Mouse (Mus musculus) small intestine, adult 2 months (tissue): ENCODE measurements around the gene Icos. TPM values are rescaled to one million over a fixed set of nuclear protein-coding genes. Genes with fewer than 3 reads are reported as not detected.

Source experiments
- H3K27ac ChIP-seq: fragments of 200-500 bp; 2 replicates; pipeline ENCODE4 v1.5.1; 2012; ENCODE audit warnings: low read depth, low read length, control low read depth, inconsistent platforms; ENCODE audit not compliant: insufficient read depth
- H3K27me3 ChIP-seq: fragments of 200-500 bp; 2 replicates; pipeline ENCODE4 v1.6.1; 2012; ENCODE audit warnings: mild to moderate bottlenecking, moderate library complexity, low read length, inconsistent platforms; ENCODE audit not compliant: control insufficient read depth, insufficient read depth
- H3K36me3 ChIP-seq: fragments of 200-500 bp; 2 replicates; pipeline ENCODE4 v1.6.1; 2012; ENCODE audit warnings: mild to moderate bottlenecking, low read length, control low read depth, inconsistent platforms; ENCODE audit not compliant: control insufficient read depth, insufficient read depth
- H3K4me1 ChIP-seq: fragments of 200-500 bp; 2 replicates; pipeline ENCODE4 v1.6.1; 2012; ENCODE audit warnings: low read length, inconsistent platforms, mixed read lengths; ENCODE audit not compliant: control insufficient read depth, insufficient read depth, insufficient read length
- H3K4me3 ChIP-seq: fragments of 200-500 bp; 2 replicates; pipeline ENCODE4 v1.5.1; 2012; ENCODE audit warnings: low read depth, mild to moderate bottlenecking, control low read depth, inconsistent platforms, low read length, moderate library complexity
- CTCF ChIP-seq: fragments of 200-500 bp; IDR thresholded peaks from 2 replicates; pipeline ENCODE4 v1.5.1; 2012; ENCODE audit warnings: low read depth, mild to moderate bottlenecking, control low read depth, inconsistent platforms, low read length, moderate library complexity, mixed read lengths; ENCODE audit not compliant: insufficient replicate concordance, insufficient read length; ENCODE audit errors: extremely low read depth
- POLR2A ChIP-seq: fragments of 200-500 bp; IDR thresholded peaks from 2 replicates; pipeline ENCODE4 v1.6.1; 2012; ENCODE audit warnings: low read depth, mild to moderate bottlenecking, control low read depth, inconsistent platforms, low read length, moderate library complexity
- WGBS: fragments of 180-500 bp; shearing (Covaris S2); methylation state at CpG from one replicate; pipeline ENCODE4 v1.1.7; 2018; 5-methylcytosine and 5-hydroxymethylcytosine counted together
- polyA plus RNA-seq: library from polyadenylated mRNA; depleted of rRNA; stranded (reverse); fragments of >200 nt; gene quantifications from 2 replicates; pipeline ENCODE4 v1.2.3, GENCODE M21; 2012; rRNA removed

Gene Icos
- 0.04 and 0.16 TPM in 2 replicates for polyA plus RNA-seq

GRCm38 (mm10) chr1:60977641-60978040 lies at the start of gene Icos:
Gene Icos, plus strand, starts transcription at chr1:60977927.
- Histone ChIP-seq H3K36me3 (no peaks in the 10 kb centered on the region), H3K27me3 (no peaks in the 10 kb centered on the region; the same call in 1 of the 2 replicates), H3K4me3 (no peak within 1 kb of the TSS), H3K4me1 (no peaks in the 10 kb centered on the region), H3K27ac (no peak within 1 kb of the TSS)
- TF ChIP-seq CTCF = no peak
- TF ChIP-seq POLR2A = no peak
- 71% methylated on average over 6 of the region's 6 CpGs for WGBS

- no peaks in the 10 kb centered on the region for H3K27me3 ChIP-seq
- H3K4me1 ChIP-seq = no peaks in the 10 kb centered on the region; the same call in 1 of the 2 replicates
- WGBS = 88% methylated on average over 3 of the region's 3 CpGs
- no peak overlapping the region for H3K27ac ChIP-seq
- TF ChIP-seq POLR2A (no peak), CTCF (no peak)
- no peak overlapping the region for H3K4me3 ChIP-seq
- no peaks in the 10 kb centered on the region for H3K36me3 ChIP-seq
Observed at GRCm38 (mm10) chr1:60929036-60929435, 48.7 kb upstream of the Icos start.

- 80% methylated on average over 7 of the region's 7 CpGs for WGBS
- H3K4me3 ChIP-seq = no peak overlapping the region
- TF ChIP-seq CTCF (no peak), POLR2A (no peak)
Observed at GRCm38 (mm10) chr1:60930397-60930796, 47.3 kb upstream of the Icos start.

GRCm38 (mm10) chr1:60935968-60936581 lies 41.7 kb upstream of the Icos start:
- Histone ChIP-seq H3K4me3 (no peak overlapping the region), H3K36me3 (no peaks in the 10 kb centered on the region), H3K27ac (no peak overlapping the region), H3K4me1 (no peaks in the 10 kb centered on the region), H3K27me3 (no peaks in the 10 kb centered on the region)
- 59% methylated on average over 8 of the region's 8 CpGs for WGBS
- no peak for TF ChIP-seq CTCF
- TF ChIP-seq POLR2A = no peak

More at GRCm38 (mm10) chr1:60930397-60930796, 47.3 kb upstream of the Icos start:
- Histone ChIP-seq H3K4me1 (no peaks in the 10 kb centered on the region; the same call in 1 of the 2 replicates), H3K27ac (no peak overlapping the region), H3K36me3 (no peaks in the 10 kb centered on the region), H3K27me3 (no peaks in the 10 kb centered on the region)

GRCm38 (mm10) chr1:60936963-60937711 lies 40.6 kb upstream of the Icos start:
- H3K4me3 ChIP-seq = no peak overlapping the region
- WGBS = 71% methylated on average over 6 of the region's 6 CpGs
- no peaks in the 10 kb centered on the region for H3K36me3 ChIP-seq
- no peaks in the 10 kb centered on the region for H3K27me3 ChIP-seq
- TF ChIP-seq POLR2A (no peak), CTCF (no peak)
- no peak overlapping the region for H3K27ac ChIP-seq
- H3K4me1 ChIP-seq = peaks cover 3% of the 10 kb centered on the region; the same call in 1 of the 2 replicates

- Histone ChIP-seq H3K4me3 (no peak overlapping the region), H3K4me1 (peaks cover 6% of the 10 kb centered on the region; the same call in 1 of the 2 replicates), H3K36me3 (no peaks in the 10 kb centered on the region), H3K27ac (no peak overlapping the region), H3K27me3 (no peaks in the 10 kb centered on the region)
- 71% methylated on average over 2 of the region's 2 CpGs for WGBS
- TF ChIP-seq CTCF = no peak
- no peak for TF ChIP-seq POLR2A
Observed at GRCm38 (mm10) chr1:60938256-60938655, 39.5 kb upstream of the Icos start.

- Histone ChIP-seq H3K4me3 (no peak overlapping the region), H3K4me1 (peaks cover 6% of the 10 kb centered on the region; the same call in 1 of the 2 replicates), H3K36me3 (no peaks in the 10 kb centered on the region), H3K27ac (no peak overlapping the region), H3K27me3 (no peaks in the 10 kb centered on the region)
- TF ChIP-seq CTCF (no peak), POLR2A (no peak)
- 79% methylated on average over 5 of the region's 5 CpGs for WGBS
Observed at GRCm38 (mm10) chr1:60938974-60939373, 38.8 kb upstream of the Icos start.

- no peak for TF ChIP-seq CTCF
- TF ChIP-seq POLR2A = no peak
- H3K27me3 ChIP-seq = no peaks in the 10 kb centered on the region
- 80% methylated on average over 3 of the region's 3 CpGs for WGBS
- no peak overlapping the region for H3K4me3 ChIP-seq
- H3K4me1 ChIP-seq = peaks cover 6% of the 10 kb centered on the region
- H3K36me3 ChIP-seq = no peaks in the 10 kb centered on the region
- H3K27ac ChIP-seq = 0 out of 2 replicates have a peak overlapping the region, but pooled peaks have one; percentile 40
Observed at GRCm38 (mm10) chr1:60940023-60940422, 37.7 kb upstream of the Icos start.
